Mouse (Mus musculus) layer of hippocampus, postnatal 36 days (tissue): ENCODE measurements at regions not wholly inside any gene's neighbourhood (a gene's known extent, or its start where the extent isn't known, plus 50 kb on each side); places are given as distances from the start of the nearest gene placed in this dataset.

Experiments
- DNase-seq, 2 experiments: peaks; one replicate each; pipeline ENCODE4 v3.0.0; 2022

GRCm38 (mm10) chr15:62079155-62080109 is 1156.6 kb upstream of the A1bg start:
- peak; percentile 42 to 50 for DNase-seq

GRCm38 (mm10) chr15:62076552-62077234 is 1153.9 kb upstream of the A1bg start:
- DNase-seq: no peak

- no peak for DNase-seq
These were observed 1151.9 kb upstream of the A1bg start for GRCm38 (mm10) chr15:62074735-62075134.

- no peak for DNase-seq
These were observed 1150.8 kb upstream of the A1bg start for GRCm38 (mm10) chr15:62073595-62073994.

GRCm38 (mm10) chr15:62071311-62071710 is 1148.5 kb upstream of the A1bg start:
- DNase-seq: no peak

- DNase-seq: no peak
These were observed 1145.8 kb upstream of the A1bg start for GRCm38 (mm10) chr15:62068422-62069160.

GRCm38 (mm10) chr15:62064399-62064798 is 1141.6 kb upstream of the A1bg start:
- peak in 1 of 2 experiments; percentile 41 for DNase-seq

- no peak for DNase-seq
These were observed 1134.6 kb upstream of the A1bg start for GRCm38 (mm10) chr15:62057449-62057848.

- no peak for DNase-seq
These were observed 1134.1 kb upstream of the A1bg start for GRCm38 (mm10) chr15:62056889-62057288.

- no peak for DNase-seq
These were observed 1133.6 kb upstream of the A1bg start for GRCm38 (mm10) chr15:62056401-62056800.

- no peak for DNase-seq
These were observed 1132.2 kb upstream of the A1bg start for GRCm38 (mm10) chr15:62055011-62055410.

GRCm38 (mm10) chr15:62053420-62054239 is 1130.8 kb upstream of the A1bg start:
- no peak for DNase-seq

- DNase-seq: no peak
These were observed 1126.6 kb upstream of the A1bg start for GRCm38 (mm10) chr15:62049416-62049815.

- DNase-seq: no peak
These were observed 1126.2 kb upstream of the A1bg start for GRCm38 (mm10) chr15:62048981-62049380.

GRCm38 (mm10) chr15:62046276-62046675 is 1123.5 kb upstream of the A1bg start:
- no peak for DNase-seq

- DNase-seq: no peak
These were observed 1122.0 kb upstream of the A1bg start for GRCm38 (mm10) chr15:62044654-62045335.

- DNase-seq: peak in 1 of 2 experiments; percentile 43
These were observed 1121.0 kb upstream of the A1bg start for GRCm38 (mm10) chr15:62043617-62044392.

GRCm38 (mm10) chr15:62042924-62043504 is 1120.2 kb upstream of the A1bg start:
- no peak for DNase-seq
